Mouse (Mus musculus) ES-Bruce4 (cell line): ENCODE data around the gene Sapcd2. TPM values are rescaled to one million over a fixed set of nuclear protein-coding genes. Genes with fewer than 3 reads are reported as not detected.

Experiments
- H3K27ac ChIP-seq: 2 replicates; pipeline ENCODE4 v1.5.1; 2012; ENCODE audit warnings: low read length, inconsistent platforms; ENCODE audit not compliant: insufficient read depth
- H3K27me3 ChIP-seq: 2 replicates; pipeline ENCODE4 v1.6.1; 2012; ENCODE audit warnings: mild to moderate bottlenecking, low read length, inconsistent platforms; ENCODE audit not compliant: control insufficient read depth, poor library complexity, insufficient read depth, severe bottlenecking
- H3K36me3 ChIP-seq: 2 replicates; pipeline ENCODE4 v1.6.1; 2012; ENCODE audit warnings: inconsistent platforms, mild to moderate bottlenecking, low read length, moderate library complexity; ENCODE audit not compliant: control insufficient read depth, poor library complexity, insufficient read depth, severe bottlenecking
- H3K4me1 ChIP-seq: one replicate; pipeline ENCODE4 v1.8.1; 2011; ENCODE audit warnings: low read length; ENCODE audit not compliant: control insufficient read depth, insufficient read depth
- H3K4me3 ChIP-seq: 2 replicates; pipeline ENCODE4 v1.5.1; 2011; ENCODE audit warnings: low read depth, mild to moderate bottlenecking, low read length
- H3K9ac ChIP-seq: 2 replicates; pipeline ENCODE4 v1.6.1; 2012; ENCODE audit warnings: low read depth, mild to moderate bottlenecking, inconsistent platforms; ENCODE audit not compliant: poor library complexity, severe bottlenecking
- H3K9me3 ChIP-seq: replicated peaks from 2 replicates; pipeline ENCODE4 v1.6.1; 2012; ENCODE audit warnings: mild to moderate bottlenecking, low read length, inconsistent platforms; ENCODE audit not compliant: control insufficient read depth, poor library complexity, insufficient read depth, severe bottlenecking
- CTCF ChIP-seq: IDR thresholded peaks from one replicate; pipeline ENCODE4 v1.8.1; 2011; ENCODE audit warnings: low read depth, low read length
- EP300 ChIP-seq: IDR thresholded peaks from 2 replicates; pipeline ENCODE4 v1.6.1; 2011; ENCODE audit warnings: low read depth, low read length; ENCODE audit not compliant: insufficient read depth
- POLR2A ChIP-seq: IDR thresholded peaks from one replicate; pipeline ENCODE4 v1.8.1; 2011; ENCODE audit warnings: low read length; ENCODE audit not compliant: insufficient read depth
- polyA plus RNA-seq: library from polyadenylated mRNA; stranded (reverse); fragments of >200 nt; gene quantifications from 2 replicates; pipeline ENCODE4 v1.2.4, GENCODE M21; 2011; ENCODE audit warnings: low read depth; ENCODE audit not compliant: missing spikeins, insufficient read depth, insufficient read length

The Sapcd2 gene
- polyA plus RNA-seq, 1 experiment, result 19.2 TPM

- no peaks in the 10 kb centered on the region for H3K9me3 ChIP-seq
- H3K27ac ChIP-seq, result no peak overlapping the region
- H3K9ac ChIP-seq, result 0 out of 2 replicates have a peak overlapping the region, but pooled peaks have one; percentile 57
- H3K27me3 ChIP-seq, result no peaks in the 10 kb centered on the region
- TF ChIP-seq POLR2A (no peak), EP300 (no peak), CTCF (no peak)
- peak overlapping the region; percentile 90; the same call in 1 of the 2 replicates for H3K4me3 ChIP-seq
- H3K36me3 ChIP-seq, result peaks cover 8% of the 10 kb centered on the region
- no peaks in the 10 kb centered on the region for H3K4me1 ChIP-seq
Observed at GRCm38 (mm10) chr2:25333569-25333968, 38.6 kb upstream of the Sapcd2 start.

- no peak overlapping the region for H3K4me3 ChIP-seq
- H3K4me1 ChIP-seq, result no peaks in the 10 kb centered on the region
- no peak overlapping the region for H3K27ac ChIP-seq
- no peaks in the 10 kb centered on the region for H3K9me3 ChIP-seq
- peaks cover 21% of the 10 kb centered on the region for H3K36me3 ChIP-seq
- no peak overlapping the region for H3K9ac ChIP-seq
- TF ChIP-seq EP300, result no peak
- TF ChIP-seq CTCF, result no peak
- no peak for TF ChIP-seq POLR2A
- H3K27me3 ChIP-seq, result no peaks in the 10 kb centered on the region
Observed at GRCm38 (mm10) chr2:25338303-25338702, 33.8 kb upstream of the Sapcd2 start.

- H3K9ac ChIP-seq, result no peak overlapping the region
- H3K27ac ChIP-seq, result no peak overlapping the region
- H3K27me3 ChIP-seq, result no peaks in the 10 kb centered on the region
- H3K4me3 ChIP-seq, result no peak overlapping the region
- no peak for TF ChIP-seq CTCF
- TF ChIP-seq POLR2A, result no peak
- TF ChIP-seq EP300, result no peak
- H3K4me1 ChIP-seq, result no peaks in the 10 kb centered on the region
- H3K36me3 ChIP-seq, result peaks cover 39% of the 10 kb centered on the region
- H3K9me3 ChIP-seq, result no peaks in the 10 kb centered on the region
Observed at GRCm38 (mm10) chr2:25348162-25348561, 24.0 kb upstream of the Sapcd2 start.

- no peak overlapping the region for H3K27ac ChIP-seq
- H3K36me3 ChIP-seq, result peaks cover 36% of the 10 kb centered on the region
- no peaks in the 10 kb centered on the region for H3K27me3 ChIP-seq
- H3K4me3 ChIP-seq, result no peak overlapping the region
- H3K9ac ChIP-seq, result no peak overlapping the region
- no peak for TF ChIP-seq POLR2A
- no peaks in the 10 kb centered on the region for H3K9me3 ChIP-seq
- H3K4me1 ChIP-seq, result no peaks in the 10 kb centered on the region
Observed at GRCm38 (mm10) chr2:25349499-25349898, 22.6 kb upstream of the Sapcd2 start.

- Histone ChIP-seq H3K4me3 (no peak overlapping the region), H3K36me3 (peaks cover 25% of the 10 kb centered on the region; the same call in 1 of the 2 replicates), H3K9ac (no peak overlapping the region), H3K4me1 (no peaks in the 10 kb centered on the region), H3K27ac (no peak overlapping the region), H3K27me3 (no peaks in the 10 kb centered on the region), H3K9me3 (no peaks in the 10 kb centered on the region)
- TF ChIP-seq POLR2A, result no peak
- no peak for TF ChIP-seq CTCF
- no peak for TF ChIP-seq EP300
Observed at GRCm38 (mm10) chr2:25350701-25351100, 21.4 kb upstream of the Sapcd2 start.

GRCm38 (mm10) chr2:25354211-25354610 is 17.9 kb upstream of the Sapcd2 start:
- Histone ChIP-seq H3K4me1 (no peaks in the 10 kb centered on the region), H3K9me3 (no peaks in the 10 kb centered on the region), H3K36me3 (peaks cover 12% of the 10 kb centered on the region; the same call in 1 of the 2 replicates), H3K9ac (no peak overlapping the region), H3K27ac (no peak overlapping the region), H3K4me3 (no peak overlapping the region), H3K27me3 (no peaks in the 10 kb centered on the region)
- TF ChIP-seq EP300, result no peak
- no peak for TF ChIP-seq CTCF
- no peak for TF ChIP-seq POLR2A
